8 mouse cellular contexts compared by ENCODE assay signal in the genomic region with DNA sequence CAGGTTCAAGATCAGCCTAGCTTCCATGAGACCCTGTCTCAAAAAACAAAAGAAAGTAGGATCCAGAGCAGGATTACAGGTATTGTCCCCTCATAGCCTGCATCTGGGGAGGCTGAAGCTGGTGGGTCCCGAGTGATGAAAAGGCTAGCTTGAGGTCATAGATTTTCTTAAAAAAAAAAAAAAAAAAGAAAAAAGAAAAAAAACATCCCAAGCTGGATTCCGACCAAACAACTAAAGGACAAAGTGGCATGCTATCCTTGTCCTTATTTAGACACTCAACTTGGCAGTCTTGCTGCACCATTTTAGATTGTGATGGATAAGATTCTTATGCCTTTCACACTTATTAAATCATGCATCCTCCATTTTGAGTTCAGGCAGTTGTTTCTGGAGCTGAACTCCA. TPM values are rescaled to one million over a fixed set of nuclear protein-coding genes. Genes with fewer than 3 reads are reported as not detected.
A peak's percentile ranks its signal among the peaks of the same experiment; 100 is the strongest.
DNase-seq lines count a peak whose midpoint lies in the region; ATAC-seq and TF ChIP-seq lines count a peak whose summit lies in the region.

No protein-coding gene starts in this region.

- H3K4me1 ChIP-seq in heart, postnatal 0 days (ENCODE audit: control insufficient read depth, insufficient read depth) = peaks cover 16% of the 10 kb centered on the region; the same call in 1 of the 2 replicates
- H3K4me1 ChIP-seq in ES-Bruce4 (ENCODE audit: control insufficient read depth, insufficient read depth, low read length) = peaks cover 2% of the 10 kb centered on the region
- H3K4me1 ChIP-seq in embryonic facial prominence, embryonic 14.5 days (ENCODE audit: control insufficient read depth, insufficient read depth, low read length) = peaks cover 14% of the 10 kb centered on the region; the same call in 1 of the 2 replicates
- H3K4me1 ChIP-seq in liver, embryonic 13.5 days (replicated peaks) = peaks cover 43% of the 10 kb centered on the region

- no peak overlapping the region for H3K9ac ChIP-seq in heart, postnatal 0 days (replicated peaks; ENCODE audit: low read depth, low read length)
- H3K9ac ChIP-seq in ES-Bruce4 (ENCODE audit: low read depth, poor library complexity, severe bottlenecking) = peak overlapping the region; percentile 64; the same call in 1 of the 2 replicates
- H3K9ac ChIP-seq in embryonic facial prominence, embryonic 14.5 days (ENCODE audit: low read depth, low read length) = no peak overlapping the region
- 0 out of 2 replicates have a peak overlapping the region, but pooled peaks have one; percentile 77 for H3K9ac ChIP-seq in liver, embryonic 13.5 days

- peak overlapping the region; percentile 94 for H3K27ac ChIP-seq in heart, postnatal 0 days (ENCODE audit: low read depth)
- H3K27ac ChIP-seq in ES-Bruce4 (ENCODE audit: insufficient read depth, low read length) = no peak overlapping the region
- peak overlapping the region; percentile 97 for H3K27ac ChIP-seq in embryonic facial prominence, embryonic 14.5 days (replicated peaks; ENCODE audit: low read depth, low read length)
- H3K27ac ChIP-seq in liver, embryonic 13.5 days = peak overlapping the region; percentile 79

- DNase-seq in heart, postnatal 0 days (ENCODE audit: low spot score) = no peak
- no peak for DNase-seq in heart, adult 9 months (ENCODE audit: low spot score in 2 of 2)
- DNase-seq in embryonic facial prominence, embryonic 14.5 days (ENCODE audit: low spot score) = no peak
- no peak for DNase-seq in liver, embryonic 13.5 days
- DNase-seq in cerebellum, adult 11-12 months = no peak
- no peak for DNase-seq in right cerebral cortex, postnatal 36 days (ENCODE audit: low spot score in 2 of 2)

- WGBS in heart, postnatal 0 days = 73% methylated on average over 2 of the region's 2 CpGs
- 74% methylated on average over 2 of the region's 2 CpGs for WGBS in embryonic facial prominence, embryonic 14.5 days
- WGBS in liver, embryonic 13.5 days (ENCODE audit: insufficient replicate concordance) = 74% methylated on average over 2 of the region's 2 CpGs

- peak overlapping the region; percentile 74; the same call in 1 of the 2 replicates for H3K4me2 ChIP-seq in heart, postnatal 0 days (ENCODE audit: low read depth, low read length)
- peak overlapping the region; percentile 70 for H3K4me2 ChIP-seq in embryonic facial prominence, embryonic 14.5 days (ENCODE audit: low read depth, low read length)
- H3K4me2 ChIP-seq in liver, embryonic 13.5 days = peak overlapping the region; percentile 77

- H3K9me3 ChIP-seq in heart, postnatal 0 days (replicated peaks; ENCODE audit: control insufficient read depth, low read length) = no peaks in the 10 kb centered on the region
- no peaks in the 10 kb centered on the region for H3K9me3 ChIP-seq in ES-Bruce4 (replicated peaks; ENCODE audit: control insufficient read depth, insufficient read depth, low read length, poor library complexity, severe bottlenecking)
- H3K9me3 ChIP-seq in embryonic facial prominence, embryonic 14.5 days (ENCODE audit: control insufficient read depth, low read length) = no peaks in the 10 kb centered on the region
- H3K9me3 ChIP-seq in liver, embryonic 13.5 days (replicated peaks) = no peaks in the 10 kb centered on the region

- H3K4me3 ChIP-seq in heart, postnatal 0 days (ENCODE audit: low read depth, low read length) = 0 out of 2 replicates have a peak overlapping the region, but pooled peaks have one; percentile 72
- H3K4me3 ChIP-seq in ES-Bruce4 (ENCODE audit: low read depth, low read length) = no peak overlapping the region
- peak overlapping the region; percentile 92; the same call in 1 of the 2 replicates for H3K4me3 ChIP-seq in embryonic facial prominence, embryonic 14.5 days (ENCODE audit: low read depth, low read length)
- H3K4me3 ChIP-seq in liver, embryonic 13.5 days (replicated peaks) = peak overlapping the region; percentile 95; the same call in 1 of the 2 replicates

- H3K36me3 ChIP-seq in heart, postnatal 0 days (replicated peaks; ENCODE audit: control insufficient read depth, insufficient read depth, low read length) = peaks cover 59% of the 10 kb centered on the region
- H3K36me3 ChIP-seq in ES-Bruce4 (ENCODE audit: control insufficient read depth, insufficient read depth, low read length, poor library complexity, severe bottlenecking) = peaks cover 60% of the 10 kb centered on the region
- peaks cover 75% of the 10 kb centered on the region for H3K36me3 ChIP-seq in embryonic facial prominence, embryonic 14.5 days (ENCODE audit: control insufficient read depth, insufficient read depth, low read length)
- H3K36me3 ChIP-seq in liver, embryonic 13.5 days = peaks cover 70% of the 10 kb centered on the region

- no peak for TF ChIP-seq POLR2A in ES-Bruce4 (IDR thresholded peaks at IDR 0.05; ENCODE audit: insufficient read depth, low read length)

- no peaks in the 10 kb centered on the region for H3K27me3 ChIP-seq in heart, postnatal 0 days (ENCODE audit: control insufficient read depth, insufficient read depth, low read length)
- no peaks in the 10 kb centered on the region for H3K27me3 ChIP-seq in ES-Bruce4 (ENCODE audit: control insufficient read depth, insufficient read depth, low read length, poor library complexity, severe bottlenecking)
- H3K27me3 ChIP-seq in embryonic facial prominence, embryonic 14.5 days (replicated peaks; ENCODE audit: control insufficient read depth, insufficient read depth, low read length) = no peaks in the 10 kb centered on the region
- no peaks in the 10 kb centered on the region for H3K27me3 ChIP-seq in liver, embryonic 13.5 days

- no peak for TF ChIP-seq CTCF in heart, postnatal 0 days (IDR thresholded peaks at IDR 0.05; ENCODE audit: low read depth)
- no peak for TF ChIP-seq CTCF in ES-Bruce4 (IDR thresholded peaks at IDR 0.05; ENCODE audit: low read depth, low read length)

- ATAC-seq in heart, postnatal 0 days (ENCODE audit: insufficient read depth, low read depth) = no peak
- ATAC-seq in embryonic facial prominence, embryonic 14.5 days (ENCODE audit: low read depth) = no peak
- ATAC-seq in liver, embryonic 13.5 days (ENCODE audit: low read depth) = no peak
- no peak for ATAC-seq in activated CD4-positive, CD25-positive, alpha-beta regulatory T cell, adult 4 months

- TF ChIP-seq EP300 in heart, postnatal 0 days (IDR thresholded peaks at IDR 0.05; ENCODE audit: low read depth) = no peak
- no peak for TF ChIP-seq EP300 in ES-Bruce4 (IDR thresholded peaks at IDR 0.05; ENCODE audit: insufficient read depth, low read depth, low read length)

RNA-seq across cellular contexts. Expression of a gene that starts 3.7 kb away (rescaled TPM):
- 6.8 and 9.7 TPM in 2 replicates for total RNA-seq in heart, postnatal 0 days (2014; rRNA removed; ENCODE audit: low replicate concordance)
- polyA plus RNA-seq in heart, postnatal 0 days (2015; fragmentation: Nextera tagmentation; extraction: Ambion mirVana) = 11.6 and 11.9 TPM in 2 replicates
- polyA plus RNA-seq in ES-Bruce4 (2011; ENCODE audit: insufficient read depth, insufficient read length, low read depth, missing spikeins) = 55.0 and 57.7 TPM in 2 replicates
- 32.2 and 34.0 TPM in 2 replicates for polyA plus RNA-seq in embryonic facial prominence, embryonic 14.5 days (2014; fragmentation: Nextera tagmentation; extraction: Ambion mirVana)
- polyA plus RNA-seq in liver, embryonic 13.5 days (2015; fragmentation: Nextera tagmentation; extraction: Ambion mirVana) = 13.3 and 16.1 TPM in 2 replicates
- 10 to 100 TPM; 10.6 to 11.2 TPM for polyA plus RNA-seq in activated CD4-positive, CD25-positive, alpha-beta regulatory T cell, adult 4 months (2017; shearing (Covaris generic))

RNA-seq across cellular contexts. Expression of a gene that starts 13.1 kb away (rescaled TPM):
- 47.4 and 54.6 TPM in 2 replicates for total RNA-seq in heart, postnatal 0 days (2014; rRNA removed; ENCODE audit: low replicate concordance)
- 11.3 and 12.6 TPM in 2 replicates for polyA plus RNA-seq in heart, postnatal 0 days (2015; fragmentation: Nextera tagmentation; extraction: Ambion mirVana)
- 68.7 and 69.1 TPM in 2 replicates for polyA plus RNA-seq in ES-Bruce4 (2011; ENCODE audit: insufficient read depth, insufficient read length, low read depth, missing spikeins)
- 18.1 and 18.5 TPM in 2 replicates for polyA plus RNA-seq in embryonic facial prominence, embryonic 14.5 days (2014; fragmentation: Nextera tagmentation; extraction: Ambion mirVana)
- polyA plus RNA-seq in liver, embryonic 13.5 days (2015; fragmentation: Nextera tagmentation; extraction: Ambion mirVana) = 6.8 and 6.9 TPM in 2 replicates
- 10 to 100 TPM; 19.9 to 22.0 TPM for polyA plus RNA-seq in activated CD4-positive, CD25-positive, alpha-beta regulatory T cell, adult 4 months (2017; shearing (Covaris generic))

RNA-seq across cellular contexts. Expression of a gene that starts 28.2 kb away (rescaled TPM):
- total RNA-seq in heart, postnatal 0 days (2014; rRNA removed; ENCODE audit: low replicate concordance) = 0.77 and 0.80 TPM in 2 replicates
- polyA plus RNA-seq in heart, postnatal 0 days (2015; fragmentation: Nextera tagmentation; extraction: Ambion mirVana) = 0.41 and 0.55 TPM in 2 replicates
- 3.5 and 4.0 TPM in 2 replicates for polyA plus RNA-seq in ES-Bruce4 (2011; ENCODE audit: insufficient read depth, insufficient read length, low read depth, missing spikeins)
- polyA plus RNA-seq in embryonic facial prominence, embryonic 14.5 days (2014; fragmentation: Nextera tagmentation; extraction: Ambion mirVana) = 5.7 and 6.3 TPM in 2 replicates
- 0.20 and 0.23 TPM in 2 replicates for polyA plus RNA-seq in liver, embryonic 13.5 days (2015; fragmentation: Nextera tagmentation; extraction: Ambion mirVana)
- under 1 TPM in 1 of 2 experiments, not detected in 1; 0.15 TPM for polyA plus RNA-seq in activated CD4-positive, CD25-positive, alpha-beta regulatory T cell, adult 4 months (2017; shearing (Covaris generic))

RNA-seq across cellular contexts. Expression of a gene that starts 33.3 kb away (rescaled TPM):
- total RNA-seq in heart, postnatal 0 days (2014; rRNA removed; ENCODE audit: low replicate concordance) = 21.0 and 24.3 TPM in 2 replicates
- polyA plus RNA-seq in heart, postnatal 0 days (2015; fragmentation: Nextera tagmentation; extraction: Ambion mirVana) = 10.2 and 10.7 TPM in 2 replicates
- 7.4 and 7.5 TPM in 2 replicates for polyA plus RNA-seq in ES-Bruce4 (2011; ENCODE audit: insufficient read depth, insufficient read length, low read depth, missing spikeins)
- 1.1 and 1.9 TPM in 2 replicates for polyA plus RNA-seq in embryonic facial prominence, embryonic 14.5 days (2014; fragmentation: Nextera tagmentation; extraction: Ambion mirVana)
- 0.59 and 1.0 TPM in 2 replicates for polyA plus RNA-seq in liver, embryonic 13.5 days (2015; fragmentation: Nextera tagmentation; extraction: Ambion mirVana)
- polyA plus RNA-seq in activated CD4-positive, CD25-positive, alpha-beta regulatory T cell, adult 4 months (2017; shearing (Covaris generic)) = 1 to 10 TPM; 2.9 to 5.4 TPM

RNA-seq across cellular contexts. Expression of a gene that starts 55.0 kb away (rescaled TPM):
- 3.4 and 6.2 TPM in 2 replicates for total RNA-seq in heart, postnatal 0 days (2014; rRNA removed; ENCODE audit: low replicate concordance)
- polyA plus RNA-seq in heart, postnatal 0 days (2015; fragmentation: Nextera tagmentation; extraction: Ambion mirVana) = 1.5 and 1.8 TPM in 2 replicates
- 36.5 and 40.3 TPM in 2 replicates for polyA plus RNA-seq in ES-Bruce4 (2011; ENCODE audit: insufficient read depth, insufficient read length, low read depth, missing spikeins)
- 3.9 and 4.3 TPM in 2 replicates for polyA plus RNA-seq in embryonic facial prominence, embryonic 14.5 days (2014; fragmentation: Nextera tagmentation; extraction: Ambion mirVana)
- 1.3 TPM in 2 replicates for polyA plus RNA-seq in liver, embryonic 13.5 days (2015; fragmentation: Nextera tagmentation; extraction: Ambion mirVana)
- polyA plus RNA-seq in activated CD4-positive, CD25-positive, alpha-beta regulatory T cell, adult 4 months (2017; shearing (Covaris generic)) = 10 to 100 TPM; 10.9 to 12.3 TPM

Comparison
In these comparisons a context has a peak if more than half of its experiments do, and no peak if none do; other contexts are left out.
1. H3K9ac ChIP-seq: peak in ES-Bruce4 (single experiment) and liver, embryonic 13.5 days (single experiment); none in heart, postnatal 0 days (single experiment) and embryonic facial prominence, embryonic 14.5 days (single experiment).
2. Peak in every context shown above with its lines, with median percentiles within 50 percentile points of each other: H3K4me2 ChIP-seq.